Mouse (Mus musculus) cerebellum, adult 9-10 months (tissue): ENCODE results near the gene Rorc.

Experiments used
- DNase-seq: peaks from one replicate; pipeline ENCODE4 v3.0.0; 2022

Gene Rorc

DNA sequence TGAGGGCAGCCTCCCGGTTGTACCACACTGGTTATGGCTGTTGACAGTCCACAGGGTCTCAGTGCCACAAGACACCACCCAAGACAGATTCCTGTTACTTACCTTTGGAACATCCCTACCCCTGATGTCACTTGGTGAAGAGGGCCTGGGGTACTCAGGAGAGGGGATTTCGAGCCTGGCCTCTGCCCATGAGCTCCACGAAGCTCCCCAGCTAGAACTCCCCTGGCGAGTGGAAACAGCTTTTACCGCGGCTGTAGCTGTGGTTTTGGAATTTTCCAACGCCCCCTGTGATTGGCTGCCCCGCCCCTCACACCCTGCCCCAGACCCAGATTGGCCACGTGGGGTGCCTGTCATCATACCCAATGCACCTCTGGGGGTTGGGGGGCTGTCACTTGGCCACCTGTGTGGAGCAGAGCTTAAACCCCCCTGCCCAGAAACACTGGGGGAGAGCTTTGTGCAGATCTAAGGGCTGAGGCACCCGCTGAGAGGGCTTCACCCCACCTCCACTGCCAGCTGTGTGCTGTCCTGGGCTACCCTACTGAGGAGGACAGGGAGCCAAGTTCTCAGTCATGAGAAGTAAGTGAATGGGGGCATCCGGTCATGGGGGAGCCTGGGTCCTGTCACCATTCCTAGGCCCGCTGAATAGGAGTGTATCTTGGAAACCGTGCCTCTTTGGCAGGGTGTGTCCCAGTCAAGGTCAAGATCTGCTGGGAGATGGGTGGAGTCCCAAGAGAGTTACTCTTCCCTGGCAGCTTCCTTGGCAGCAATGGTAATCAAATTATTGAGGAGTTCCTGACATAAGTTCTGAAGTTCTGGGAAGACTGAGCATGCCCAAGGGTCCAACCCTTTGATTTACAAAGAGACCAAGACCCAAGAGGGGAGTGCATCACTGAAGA lies 4.7 kb downstream of the Rorc start:
- no peak for DNase-seq

GRCm38 (mm10) chr3:94379831-94380510 lies 7.4 kb downstream of the Rorc start:
- no peak for DNase-seq

DNA sequence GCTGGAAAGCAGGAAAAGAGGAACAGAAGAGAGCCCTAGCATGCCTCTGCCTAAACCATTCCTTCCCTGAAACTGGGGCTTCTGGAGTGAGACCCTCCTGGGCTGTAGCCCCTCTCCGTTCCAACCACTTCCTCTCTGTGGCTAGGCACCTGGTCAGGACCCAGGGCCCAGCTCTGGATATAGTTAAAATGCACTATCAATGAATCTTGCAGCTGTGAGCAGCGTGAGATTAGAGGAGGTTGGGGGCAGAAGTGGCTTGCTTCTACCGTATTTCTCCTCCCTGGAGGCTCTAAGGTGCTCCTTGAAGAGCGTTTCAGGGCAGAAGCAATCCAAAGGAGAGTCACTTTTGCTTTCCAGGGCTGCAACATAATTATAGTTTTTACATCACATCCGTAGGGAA lies 9.7 kb downstream of the Rorc start:
- no peak for DNase-seq

GRCm38 (mm10) chr3:94383476-94383875 lies 10.9 kb downstream of the Rorc start:
- DNase-seq = no peak

- no peak for DNase-seq
Observed at GRCm38 (mm10) chr3:94386671-94387070, 14.1 kb downstream of the Rorc start.

GRCm38 (mm10) chr3:94387391-94387790 lies 14.8 kb downstream of the Rorc start:
- DNase-seq = no peak

DNA sequence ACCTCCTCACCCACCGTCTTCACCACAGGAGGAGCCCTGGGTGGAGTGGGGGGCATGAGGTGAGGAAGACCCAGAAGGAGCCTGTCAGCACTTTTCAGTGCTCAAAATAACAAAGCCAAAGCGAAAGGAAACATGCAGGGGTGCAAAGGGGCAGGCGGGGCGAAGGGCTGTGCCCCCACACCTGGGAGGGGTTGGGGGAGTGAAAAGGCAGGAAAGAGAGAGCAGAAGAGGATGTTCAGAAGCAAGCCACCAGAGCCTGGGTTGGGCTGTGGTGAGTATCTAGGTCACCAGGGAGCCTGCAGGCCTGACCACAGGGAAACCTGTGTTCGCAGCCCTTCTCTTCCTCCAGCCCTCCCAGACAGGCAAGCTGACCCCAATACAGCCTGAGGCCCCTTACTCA lies 15.5 kb downstream of the Rorc start:
- DNase-seq = no peak

GRCm38 (mm10) chr3:94389420-94389819 lies 16.8 kb downstream of the Rorc start:
- DNase-seq = no peak

DNA sequence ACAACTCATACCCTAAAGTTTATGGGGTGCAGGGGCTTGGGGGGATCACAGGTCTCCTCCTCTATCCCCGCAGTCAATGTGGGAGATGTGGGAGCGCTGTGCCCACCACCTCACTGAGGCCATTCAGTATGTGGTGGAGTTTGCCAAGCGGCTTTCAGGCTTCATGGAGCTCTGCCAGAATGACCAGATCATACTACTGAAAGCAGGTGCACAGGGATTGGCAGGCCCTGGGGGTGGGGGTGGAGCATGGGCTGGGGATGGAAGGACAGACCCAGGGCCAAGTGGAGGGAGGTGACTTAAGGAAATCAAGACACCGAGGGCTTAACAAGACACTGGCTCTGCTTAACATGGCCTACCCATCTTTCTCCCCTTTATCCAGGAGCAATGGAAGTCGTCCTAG lies 18.4 kb downstream of the Rorc start:
- DNase-seq = no peak

DNA sequence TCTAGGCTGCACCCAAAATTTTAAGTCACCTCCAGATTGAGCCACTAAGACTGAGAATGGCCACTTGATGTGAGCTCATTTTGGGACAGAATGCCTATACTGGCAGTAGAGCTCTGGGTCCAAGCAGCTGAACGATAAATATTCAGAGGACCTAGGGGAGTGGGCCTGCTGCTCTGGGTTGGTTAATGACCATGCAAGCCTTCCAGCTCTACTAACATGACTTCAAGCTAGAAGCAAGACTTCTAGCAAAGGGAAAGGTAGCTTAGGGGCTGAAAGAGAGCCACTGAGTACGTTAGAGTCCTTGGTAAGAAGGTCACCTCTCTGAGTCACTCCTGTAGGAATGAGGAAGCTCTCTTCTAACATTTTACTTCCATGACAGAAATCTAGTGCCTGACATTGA lies 19.5 kb downstream of the Rorc start:
- DNase-seq = no peak

DNA sequence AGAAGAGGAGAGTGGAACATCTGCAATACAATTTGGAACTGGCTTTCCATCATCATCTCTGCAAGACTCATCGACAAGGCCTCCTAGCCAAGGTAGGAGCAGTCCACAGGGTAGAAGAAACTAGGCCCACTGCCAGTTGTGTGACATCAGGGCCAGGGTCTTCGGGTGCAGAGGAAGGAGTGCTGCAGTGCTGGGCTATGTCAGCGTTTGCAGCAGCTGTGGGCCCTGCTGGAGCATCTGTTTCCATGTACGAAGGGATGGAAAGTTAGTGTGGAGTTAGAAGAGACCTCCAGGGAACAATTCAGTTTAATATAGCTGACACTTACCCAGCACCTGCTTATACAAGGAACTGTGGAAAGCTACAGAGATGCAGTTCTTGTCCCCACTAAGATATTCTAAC lies 20.5 kb downstream of the Rorc start:
- no peak for DNase-seq

DNA sequence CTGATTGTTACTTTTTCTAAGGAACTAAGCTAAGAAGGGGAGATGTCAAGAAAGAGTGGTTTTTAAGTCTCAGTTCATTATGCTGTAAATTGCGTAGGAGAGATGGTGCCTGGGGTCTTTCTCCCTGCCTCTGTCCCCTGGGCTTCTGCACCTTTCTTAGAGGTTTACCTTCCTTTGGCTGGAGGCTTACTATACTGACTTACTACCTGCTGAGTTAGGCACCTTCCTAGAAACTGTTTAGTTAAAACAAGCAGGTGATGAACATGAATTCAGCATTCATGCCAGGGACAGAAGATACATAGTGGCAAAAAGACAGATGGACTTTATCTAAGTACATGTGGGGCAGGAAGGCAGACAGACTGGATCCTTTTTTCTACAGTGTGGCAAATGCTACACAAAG lies 23.7 kb downstream of the Rorc start:
- DNase-seq = no peak

DNA sequence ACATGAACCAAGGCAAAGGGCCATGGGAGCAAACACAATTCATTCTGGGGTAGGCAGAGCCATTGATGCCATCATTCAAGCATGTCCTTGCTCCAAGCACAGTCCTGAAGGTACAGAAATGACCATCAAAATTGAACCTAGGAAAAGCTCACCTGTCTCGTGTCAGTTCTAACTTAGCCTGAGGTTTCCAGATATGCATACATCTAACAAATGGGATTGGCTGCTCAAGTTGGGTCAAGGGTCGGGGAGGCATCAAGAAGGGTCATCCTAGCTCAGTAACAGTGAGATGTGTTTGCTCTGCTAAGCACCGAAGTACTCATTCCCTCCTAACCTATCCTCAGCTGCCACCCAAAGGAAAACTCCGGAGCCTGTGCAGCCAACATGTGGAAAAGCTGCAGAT lies 24.3 kb downstream of the Rorc start:
- DNase-seq = no peak

DNA sequence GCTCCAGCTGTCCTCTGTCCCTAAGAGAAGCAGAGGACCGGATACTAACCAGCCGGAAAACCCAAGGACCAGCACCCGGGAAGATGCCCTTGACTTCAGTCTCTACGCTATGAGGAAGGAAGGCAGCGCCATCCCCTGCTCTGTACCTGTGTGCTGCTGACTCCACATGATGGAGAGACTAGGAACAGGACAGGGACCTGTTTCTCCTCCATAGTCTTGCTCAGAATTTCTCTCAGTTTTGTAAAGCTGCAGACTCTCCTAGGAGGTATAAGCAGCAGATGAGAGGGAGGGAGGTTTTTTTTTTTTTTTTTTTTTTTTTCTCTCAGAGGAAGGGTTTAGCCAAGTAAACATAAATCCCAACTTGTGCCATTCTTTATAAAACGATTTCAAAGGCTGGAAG lies 25.6 kb downstream of the Rorc start, which contains the start of gene Lingo4:
Lingo4 (plus strand) TSS at position 301 of the 400 bp plus-strand sequence.
- DNase-seq = no peak

- DNase-seq = peak; percentile 40
Observed at GRCm38 (mm10) chr3:94398943-94399481, 26.4 kb downstream of the Rorc start.

GRCm38 (mm10) chr3:94399663-94400310 lies 27.2 kb downstream of the Rorc start:
- DNase-seq = no peak

DNA sequence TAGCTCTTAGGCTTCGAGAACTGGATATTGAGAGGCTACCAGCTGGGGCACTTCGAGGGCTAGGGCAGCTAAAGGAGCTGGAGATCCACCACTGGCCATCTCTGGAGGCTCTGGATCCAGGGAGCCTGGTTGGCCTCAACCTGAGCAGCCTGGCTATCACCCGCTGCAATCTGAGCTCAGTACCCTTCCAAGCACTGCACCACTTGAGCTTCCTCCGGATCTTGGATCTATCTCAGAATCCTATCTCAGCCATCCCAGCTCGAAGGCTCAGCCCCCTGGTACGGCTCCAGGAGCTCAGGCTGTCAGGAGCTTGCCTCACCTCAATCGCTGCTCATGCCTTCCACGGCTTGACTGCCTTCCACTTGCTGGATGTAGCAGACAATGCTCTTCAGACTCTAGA lies 29.9 kb downstream of the Rorc start:
- no peak for DNase-seq

DNA sequence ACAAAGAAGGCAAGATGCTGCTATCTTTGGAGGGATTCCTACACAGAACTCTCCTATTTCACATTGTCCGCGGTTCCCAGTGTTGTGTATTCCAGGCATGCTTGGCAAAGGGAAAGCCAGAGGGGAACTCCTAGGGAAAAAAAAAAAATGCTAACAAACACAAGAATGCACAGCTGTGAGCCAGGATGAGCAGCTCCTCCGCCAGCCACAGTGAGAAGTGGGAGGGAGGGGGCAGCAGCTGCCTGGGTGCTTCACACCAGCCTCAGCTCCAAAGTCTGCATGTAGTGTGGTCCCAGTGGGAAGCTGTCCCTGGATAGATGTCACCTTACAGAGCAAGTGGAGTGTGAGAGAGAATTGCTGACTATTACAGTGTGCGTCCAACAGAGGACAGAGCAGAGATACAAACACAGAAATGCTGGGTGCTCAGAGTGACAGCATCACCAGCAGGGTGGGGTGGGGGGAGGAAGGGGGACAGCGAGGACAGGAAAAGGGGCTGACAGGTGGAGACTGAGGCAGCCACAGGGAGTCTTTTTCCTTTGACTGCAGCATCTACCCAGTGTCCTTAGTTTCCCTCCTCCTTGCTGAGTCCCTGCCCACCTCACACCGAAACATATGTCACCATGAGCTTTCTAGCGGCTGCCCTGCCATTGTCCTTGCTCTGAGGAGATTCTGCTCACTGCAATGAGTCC lies 31.9 kb downstream of the Rorc start:
- no peak for DNase-seq

DNA sequence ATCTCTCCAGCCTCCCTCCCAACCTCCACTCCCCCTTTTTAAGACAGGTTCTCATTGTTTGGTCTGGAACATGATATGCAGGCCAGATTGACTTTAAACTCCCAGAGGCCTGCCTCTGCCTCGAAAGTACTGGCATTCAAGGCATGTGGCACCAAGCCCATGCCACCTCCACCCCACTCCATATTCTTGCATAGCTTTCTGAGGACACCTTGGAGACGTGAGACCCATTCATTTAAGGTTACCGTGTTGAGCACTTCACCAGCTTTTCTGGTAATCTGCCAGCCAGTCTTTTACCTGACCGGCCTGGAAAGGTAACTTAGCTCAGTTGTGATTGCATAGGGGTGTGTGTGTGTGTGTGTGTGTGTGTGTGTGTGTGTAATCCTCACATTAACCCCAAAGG lies 33.0 kb downstream of the Rorc start:
- no peak for DNase-seq

GRCm38 (mm10) chr3:94412530-94412929 lies 39.9 kb downstream of the Rorc start:
- no peak for DNase-seq

- DNase-seq = peak; percentile 97
Observed at GRCm38 (mm10) chr3:94413031-94413679, 40.6 kb downstream of the Rorc start, which contains the start of gene Tdrkh. TSS of gene Tdrkh (plus strand) at chr3:94413273.

DNA sequence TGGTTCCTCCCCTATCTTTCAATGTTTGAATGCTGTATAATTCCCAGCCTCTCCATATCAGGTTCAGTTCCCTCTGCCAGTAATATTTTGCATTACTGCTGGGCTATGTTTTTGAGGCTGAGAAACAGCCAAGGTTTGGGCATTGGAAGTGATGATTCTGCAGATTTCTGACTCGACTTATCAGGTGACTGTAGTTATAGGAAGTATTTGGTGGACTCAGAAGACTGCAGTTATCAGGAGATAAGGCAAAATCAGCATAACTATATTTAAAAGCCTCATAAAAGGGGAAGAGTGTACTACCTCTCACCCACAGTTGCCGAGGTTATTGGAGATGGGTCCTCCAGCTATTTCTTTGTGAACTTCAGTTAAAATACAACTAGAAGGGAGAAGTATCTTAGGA lies 58.4 kb downstream of the Rorc start:
- no peak for DNase-seq
